Mouse (Mus musculus) stomach, adult 2 months (tissue): ENCODE measurements around the gene Tph2. TPM values are rescaled to one million over a fixed set of nuclear protein-coding genes. Genes with fewer than 3 reads are reported as not detected.

Experiments used
- polyA plus RNA-seq: library from polyadenylated mRNA; depleted of rRNA; stranded (reverse); fragments of >200 nt; gene quantifications from 2 replicates; pipeline ENCODE4 v1.2.3, GENCODE M21; 2012; rRNA removed

The Tph2 gene
- polyA plus RNA-seq: not detected in 2 replicates

GRCm38 (mm10) chr10:115184697-115185096, at the start of gene Tph2:
TSS of gene Tph2 (minus strand) at chr10:115185022.

Other genes starting within 250 kb of the Tph2 start
- 0.92 and 2.2 TPM in 2 replicates for gene Tbc1d15, start 66.4 kb upstream of the Tph2 start, polyA plus RNA-seq
- 15.5 and 17.0 TPM in 2 replicates for gene Rab21, start 130.6 kb upstream of the Tph2 start, polyA plus RNA-seq
- 5.2 and 7.1 TPM in 2 replicates for gene Tmem19, start 177.5 kb upstream of the Tph2 start, polyA plus RNA-seq
- gene Thap2, start 199.4 kb upstream of the Tph2 start, polyA plus RNA-seq: 2.6 and 3.3 TPM in 2 replicates
- gene Zfc3h1, start 199.9 kb upstream of the Tph2 start, polyA plus RNA-seq: 1.2 and 3.0 TPM in 2 replicates